Mouse (Mus musculus) embryo, embryonic 10 days (tissue): Measurements from ENCODE around the gene Fgfr3.

Experiments
- DNase-seq: peaks from one replicate; pipeline ENCODE4 v3.0.0-alpha.2; 2015; ENCODE audit warnings: low spot score

Gene Fgfr3

DNA sequence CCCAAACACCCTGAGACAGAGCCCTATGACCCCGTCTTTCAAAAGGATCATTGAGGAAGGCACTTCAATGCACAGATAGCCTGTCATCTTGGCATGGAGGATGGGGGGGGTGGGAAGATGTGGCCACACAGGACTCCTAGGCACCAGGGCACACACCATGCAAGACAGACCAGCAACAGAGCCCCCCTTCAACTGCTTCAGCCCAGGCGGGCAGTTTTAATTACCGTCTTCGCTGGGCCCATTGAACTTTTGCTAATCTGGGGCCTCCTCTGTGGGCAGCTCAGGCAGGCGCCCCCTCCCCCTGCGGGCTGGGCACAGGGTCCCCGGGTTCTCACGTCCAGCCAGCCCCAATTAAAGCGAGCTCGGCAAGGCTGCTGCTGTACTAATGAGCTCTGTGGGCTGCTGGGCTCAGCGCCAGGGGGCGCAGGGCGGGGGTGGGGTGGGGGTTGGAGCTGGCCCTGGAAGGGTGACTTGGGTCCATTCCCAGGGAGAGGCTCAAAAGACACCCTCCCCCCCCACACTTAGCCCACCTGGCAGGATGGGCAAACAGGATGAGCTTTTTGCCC, 23.4 kb upstream of the Fgfr3 start:
- DNase-seq = no peak

DNA sequence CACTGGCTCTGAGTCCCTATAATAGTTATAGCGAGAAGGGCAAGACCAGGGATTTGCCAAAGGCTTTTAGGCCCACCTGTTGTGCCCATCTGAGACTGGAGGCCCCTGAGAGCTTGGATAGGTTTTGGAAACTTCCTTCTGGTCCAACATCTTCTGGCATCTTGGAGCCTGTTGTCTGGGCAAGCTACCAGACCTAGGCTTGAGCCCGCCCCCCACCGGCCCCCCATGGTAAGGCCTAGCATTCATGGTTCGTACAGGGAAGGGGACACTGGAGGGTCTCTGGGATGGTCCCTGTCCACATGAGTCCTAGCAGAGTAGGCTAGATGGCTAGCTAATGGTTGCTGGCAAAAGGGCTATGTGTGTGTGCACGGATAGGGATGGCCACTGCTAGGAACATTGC, 22.8 kb upstream of the Fgfr3 start:
- no peak for DNase-seq

DNA sequence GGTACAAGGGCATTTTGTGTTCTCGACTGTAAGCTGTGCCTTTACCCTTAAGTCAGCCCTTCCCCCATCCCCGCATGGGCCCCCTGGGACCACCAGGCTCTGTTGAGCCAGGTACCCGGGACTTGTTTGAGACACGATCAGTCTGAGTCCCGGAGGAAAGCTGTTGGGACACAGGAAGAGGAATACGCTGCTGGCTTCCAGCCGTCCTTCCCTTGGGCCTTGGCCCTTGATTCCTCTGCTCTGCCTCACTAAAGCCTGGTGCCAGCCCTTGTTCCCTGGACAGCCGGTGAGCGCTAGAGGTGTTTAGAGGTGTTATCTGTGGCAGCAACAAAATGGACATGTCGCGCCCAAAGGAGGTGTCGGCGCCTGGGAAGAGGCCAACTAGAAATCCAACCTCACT, 21.5 kb upstream of the Fgfr3 start:
- no peak for DNase-seq

DNA sequence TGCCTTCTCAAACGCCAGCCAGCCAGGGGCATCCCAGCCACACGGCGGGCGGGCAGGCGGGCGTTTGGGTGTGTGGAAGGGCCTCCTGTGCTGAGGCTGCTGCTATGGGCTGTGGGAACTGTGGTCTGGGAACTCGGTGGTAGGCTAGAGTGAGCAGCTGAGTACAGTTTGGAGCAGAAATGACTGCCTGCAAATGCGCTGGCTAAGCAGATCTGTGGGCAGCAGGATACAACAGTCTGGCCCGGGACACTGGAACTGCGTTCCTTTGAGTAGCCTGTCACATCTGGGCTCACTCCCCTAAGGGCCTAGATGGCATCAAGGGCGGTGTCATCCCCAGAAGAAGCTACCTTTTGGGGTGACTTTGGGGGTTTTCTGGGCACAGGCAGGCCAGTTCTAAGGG, 19.6 kb upstream of the Fgfr3 start:
- DNase-seq = no peak

DNA sequence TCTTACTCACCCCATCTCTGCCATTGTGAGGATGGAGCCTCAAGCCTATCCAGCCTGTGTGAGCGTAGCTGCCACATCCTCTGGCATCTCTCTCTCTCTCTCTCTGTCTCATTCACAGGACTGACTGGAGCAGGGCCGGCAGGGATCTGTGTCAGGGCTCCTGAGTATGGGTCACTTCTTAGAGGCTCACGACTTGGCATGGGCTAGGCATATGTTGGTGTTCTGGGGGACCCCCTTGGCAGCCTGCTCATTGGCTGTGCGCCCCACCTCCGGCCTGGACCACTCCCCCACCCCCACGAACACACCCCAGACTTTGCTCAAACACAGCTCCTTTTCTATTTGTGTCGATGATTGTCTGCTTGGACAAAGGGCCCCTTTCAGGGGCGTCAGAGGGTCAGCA, 17.5 kb upstream of the Fgfr3 start:
- DNase-seq = no peak

DNA sequence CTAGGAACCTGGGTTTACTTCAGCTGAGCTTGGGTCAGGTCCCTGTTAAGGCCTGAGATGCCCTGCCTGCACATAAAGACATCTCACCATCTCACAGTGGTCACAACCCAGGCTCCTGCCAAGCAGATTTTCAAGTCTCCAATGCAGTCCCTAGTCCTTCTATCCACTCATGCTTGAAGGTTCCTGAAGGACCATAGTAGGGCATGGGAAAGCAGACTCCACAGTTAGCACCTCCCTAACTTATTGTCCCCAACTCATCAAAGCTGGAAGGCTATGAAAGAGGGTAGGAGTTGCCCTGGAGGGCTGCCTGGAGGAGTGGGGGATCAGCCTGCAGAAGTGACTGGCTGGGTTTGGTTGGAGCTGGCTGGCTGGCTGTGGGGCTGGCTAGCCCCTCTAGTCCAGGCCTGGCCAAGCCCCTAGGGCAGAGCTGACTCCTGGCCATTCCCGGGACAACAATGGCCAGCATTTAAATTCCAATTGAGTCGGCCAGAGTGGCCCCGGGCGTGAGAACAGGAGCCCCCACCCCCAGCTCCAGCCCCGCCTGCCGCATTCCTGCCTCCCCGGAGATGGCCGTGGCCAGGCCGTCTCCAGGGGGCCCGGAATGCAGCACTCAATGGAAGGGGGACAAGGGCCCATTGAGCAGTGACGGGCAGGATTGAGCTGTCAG, 16.4 kb upstream of the Fgfr3 start:
- peak; percentile 81 for DNase-seq

DNA sequence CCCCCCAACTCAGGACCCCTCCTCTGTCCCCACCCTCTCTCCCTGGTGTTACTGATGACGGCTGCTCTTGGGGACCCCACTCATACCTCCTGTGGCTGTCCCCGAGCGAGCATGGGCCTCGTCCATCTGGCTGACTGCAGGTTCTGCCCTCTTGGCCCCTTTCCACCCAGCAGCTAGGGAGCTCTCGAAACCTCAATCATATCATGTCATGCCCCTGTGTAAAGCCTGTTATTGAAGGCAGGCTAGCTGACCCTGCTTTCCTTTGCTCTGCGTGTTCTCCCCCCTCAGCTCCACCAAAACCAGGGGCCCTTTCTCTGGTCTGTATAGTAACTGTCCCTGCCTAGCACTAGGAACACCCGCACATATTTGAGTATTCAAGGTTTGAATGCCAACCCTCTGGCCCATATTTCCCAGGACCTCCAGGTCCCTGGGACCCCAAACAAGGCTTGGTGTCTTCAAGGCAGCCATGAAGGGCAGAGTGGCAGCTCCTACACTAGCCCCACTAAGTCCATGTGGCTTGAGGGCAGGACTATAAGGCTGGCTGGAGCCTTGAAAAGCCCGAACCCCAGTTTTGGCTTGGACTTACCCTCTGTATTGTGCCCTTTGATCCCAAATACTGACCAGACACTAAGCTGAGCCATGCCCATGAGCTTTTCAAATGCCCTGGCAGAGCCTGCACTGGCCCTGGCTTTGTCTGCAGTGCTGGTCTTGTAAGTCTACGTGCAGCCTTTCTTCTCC, 15.7 kb upstream of the Fgfr3 start:
- DNase-seq = peak; percentile 75

DNA sequence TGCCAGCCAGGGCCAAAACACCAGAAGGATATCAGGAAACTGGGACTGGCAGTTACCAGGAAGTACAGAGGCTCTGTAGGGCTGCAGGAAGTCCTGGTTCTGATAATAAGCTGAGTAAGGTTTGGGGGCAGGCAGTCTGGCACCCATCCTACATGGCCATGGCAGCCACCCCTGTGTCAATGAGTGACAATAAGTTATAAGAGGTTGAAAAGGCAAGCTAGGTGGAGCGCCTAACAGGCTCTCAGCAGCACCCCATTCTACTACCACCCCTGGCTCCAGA, 15.2 kb upstream of the Fgfr3 start:
- DNase-seq = no peak

DNA sequence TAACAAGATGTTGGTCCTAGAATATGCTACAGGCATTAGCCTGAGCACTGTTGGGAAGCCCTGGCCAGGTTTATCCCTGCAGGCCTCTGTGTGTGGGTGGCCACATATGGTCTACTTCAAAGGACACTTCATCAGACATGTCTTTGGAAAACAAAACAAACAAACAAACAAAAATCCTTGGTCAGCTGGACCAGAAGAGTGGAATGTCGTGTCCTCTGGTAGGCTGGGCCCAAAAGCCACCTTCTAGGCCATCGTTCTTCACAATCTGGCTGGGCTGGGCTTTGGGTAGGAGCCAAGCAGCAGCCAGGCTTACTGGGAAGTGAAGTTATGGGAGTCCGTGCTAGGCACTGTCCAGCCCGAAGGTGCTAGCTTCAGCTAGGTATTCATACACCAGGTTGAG, 14.3 kb upstream of the Fgfr3 start:
- DNase-seq = no peak

DNA sequence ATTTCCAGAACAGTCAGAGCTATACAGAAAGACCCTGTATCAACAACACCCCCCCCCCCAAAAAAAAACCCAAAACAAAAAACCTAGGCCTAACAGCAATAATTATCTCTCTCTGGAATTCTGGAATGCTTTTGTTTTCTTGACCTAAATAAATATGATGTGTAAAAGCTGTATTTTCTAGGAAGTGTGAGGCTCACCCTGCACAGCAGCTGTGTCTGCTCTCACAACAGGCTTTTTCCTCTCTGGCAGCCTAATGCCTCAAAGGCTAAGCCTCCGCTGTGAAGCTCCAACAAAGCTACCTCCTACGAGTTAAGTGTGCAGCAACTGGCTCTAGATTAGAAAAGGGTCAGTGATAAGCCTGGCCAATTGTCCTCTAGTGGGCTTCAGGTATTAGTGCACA, 12.4 kb upstream of the Fgfr3 start:
- DNase-seq = no peak

DNA sequence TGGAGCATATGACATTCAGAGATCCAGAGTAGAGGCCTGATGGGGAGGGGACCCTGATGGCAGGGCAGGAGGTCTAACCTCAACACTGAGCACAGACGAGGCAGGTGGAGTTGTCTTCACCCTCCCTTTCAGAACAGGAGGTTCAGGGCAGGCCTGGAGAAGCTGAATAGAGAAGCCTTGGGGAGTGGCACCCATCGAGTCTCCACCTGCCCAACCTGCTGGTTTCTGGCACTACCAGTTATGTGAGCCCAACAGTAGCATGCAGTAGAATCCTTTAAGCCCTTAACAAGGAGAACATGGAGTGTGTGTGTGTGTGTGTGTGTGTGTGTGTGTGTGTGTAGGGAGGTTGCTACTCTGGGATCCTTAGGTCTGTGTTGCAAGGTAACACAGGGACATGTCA, 8.9 kb upstream of the Fgfr3 start:
- no peak for DNase-seq

DNA sequence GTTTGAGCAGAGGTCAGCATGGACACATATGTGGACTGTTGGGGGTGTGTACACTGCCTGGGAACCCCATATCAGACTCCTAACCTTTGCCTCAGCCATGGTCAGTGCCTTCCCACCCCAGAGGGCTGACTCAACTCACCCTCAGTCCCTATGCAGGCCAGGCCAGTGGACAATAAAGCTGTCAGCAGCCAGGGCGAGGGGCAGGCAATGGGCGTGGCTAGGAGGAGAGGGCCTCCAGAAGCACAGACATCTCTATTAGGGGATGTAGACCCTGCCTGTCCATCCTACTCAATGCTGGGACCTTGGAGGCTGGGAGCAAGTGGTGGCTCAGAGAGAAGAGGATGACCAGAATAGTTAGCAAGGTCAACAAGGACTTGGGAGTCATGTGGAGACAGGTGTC, 6.3 kb upstream of the Fgfr3 start:
- peak; percentile 60 for DNase-seq

DNA sequence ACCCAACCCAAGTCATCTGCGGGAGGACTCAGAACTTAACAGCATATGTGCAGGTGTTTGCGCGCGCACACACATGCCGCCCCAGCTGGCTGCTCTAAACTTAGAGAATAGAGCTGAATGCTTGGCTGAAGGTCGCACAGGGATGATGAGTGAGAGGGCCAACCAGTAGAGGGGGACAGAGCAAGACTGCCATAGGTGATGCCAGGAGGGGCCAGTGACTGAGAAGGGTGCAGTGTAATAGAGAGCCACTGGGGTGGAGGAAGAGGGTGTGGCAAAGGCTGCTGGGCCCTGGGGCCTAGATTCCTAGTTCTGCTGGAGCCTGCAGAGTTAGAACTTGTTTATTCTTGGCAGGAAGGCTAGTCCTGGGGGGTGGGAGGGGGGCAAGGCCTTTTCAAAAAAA, 5.0 kb upstream of the Fgfr3 start:
- DNase-seq = no peak

DNA sequence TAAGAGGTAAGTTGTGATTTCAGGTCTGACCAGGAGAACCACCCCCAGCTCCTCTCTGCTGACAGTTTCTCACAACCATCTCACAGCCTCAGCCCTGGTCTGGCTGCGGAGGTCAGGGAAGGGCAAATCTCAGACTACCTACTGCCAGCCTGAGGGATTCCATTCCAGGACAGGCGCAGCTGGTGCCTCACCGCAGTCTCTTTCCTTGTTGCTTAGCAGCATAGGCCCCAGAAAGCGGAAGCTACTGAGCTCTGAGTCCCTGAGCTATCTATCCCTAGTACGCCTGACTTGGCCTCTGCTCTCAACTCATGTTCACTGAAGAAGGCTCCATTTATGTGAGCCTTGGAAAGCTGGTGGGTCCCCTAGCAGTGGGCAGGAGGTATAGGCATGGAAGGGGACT, 3.0 kb upstream of the Fgfr3 start:
- DNase-seq = no peak

DNA sequence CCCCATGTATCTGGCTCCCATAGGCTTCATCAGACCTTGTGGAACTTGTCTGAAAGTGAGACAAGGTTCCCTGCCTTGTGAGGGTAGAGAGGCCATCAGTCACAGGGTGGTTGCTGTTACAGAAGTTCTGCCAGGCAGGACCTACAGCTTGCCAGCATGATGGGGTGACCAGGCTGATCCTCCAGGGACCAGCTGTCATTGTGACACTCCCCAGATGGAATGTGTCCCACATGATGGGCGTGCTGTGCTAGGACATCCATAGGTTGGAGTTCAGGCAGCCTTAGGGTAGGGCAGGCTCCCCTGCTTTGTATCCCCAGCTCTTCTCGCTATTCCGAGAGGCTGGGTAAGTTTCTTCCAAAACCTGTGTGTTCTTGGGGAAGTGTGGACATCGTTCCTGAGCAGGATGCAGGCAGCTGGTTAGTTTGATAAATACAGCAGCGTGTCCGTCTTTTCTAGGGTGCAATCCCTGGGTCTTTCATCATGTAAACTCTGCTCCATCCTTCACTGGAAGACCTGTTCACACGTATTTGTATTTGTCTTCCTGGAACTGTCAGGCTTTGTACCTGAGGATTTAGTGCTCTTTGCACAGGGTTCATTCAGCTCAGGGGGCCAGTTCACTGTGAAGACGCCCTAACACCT, 503 bp upstream of the Fgfr3 start:
- DNase-seq = no peak

DNA sequence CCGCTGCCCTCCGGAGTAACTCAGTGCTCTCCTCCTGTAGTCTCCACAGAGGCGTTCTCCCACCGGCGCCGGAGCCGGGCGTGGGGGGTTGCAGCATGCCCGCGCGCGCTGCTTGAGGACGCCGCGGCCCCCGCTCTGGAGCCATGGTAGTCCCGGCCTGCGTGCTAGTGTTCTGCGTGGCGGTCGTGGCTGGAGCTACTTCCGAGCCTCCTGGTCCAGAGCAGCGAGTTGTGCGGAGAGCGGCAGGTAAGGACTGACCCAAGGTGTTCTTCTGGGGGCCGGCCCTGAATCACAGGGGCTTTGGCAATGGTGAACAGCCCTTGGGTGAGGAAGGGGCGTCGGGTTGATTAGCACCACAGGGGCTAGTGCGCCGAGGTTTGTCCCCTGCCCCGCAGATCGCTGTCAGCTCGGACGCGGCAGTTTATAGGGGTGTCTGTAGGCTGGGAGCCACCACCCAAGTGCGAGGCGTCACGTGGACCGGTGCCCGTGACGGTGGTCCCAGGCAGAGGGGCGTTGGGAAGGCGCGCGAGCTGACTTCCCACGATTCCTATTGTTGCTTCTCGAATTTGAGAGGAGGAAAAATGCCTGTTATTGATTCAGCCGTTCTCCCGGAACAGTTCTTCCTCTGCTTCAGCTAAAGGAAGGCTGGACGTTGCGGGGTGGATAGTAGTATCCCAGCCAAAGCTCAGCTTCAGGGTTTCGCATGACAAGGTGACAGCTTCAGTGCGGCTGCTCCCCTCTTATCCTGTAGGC, 968 bp downstream of the Fgfr3 start:
- DNase-seq = peak; percentile 68

DNA sequence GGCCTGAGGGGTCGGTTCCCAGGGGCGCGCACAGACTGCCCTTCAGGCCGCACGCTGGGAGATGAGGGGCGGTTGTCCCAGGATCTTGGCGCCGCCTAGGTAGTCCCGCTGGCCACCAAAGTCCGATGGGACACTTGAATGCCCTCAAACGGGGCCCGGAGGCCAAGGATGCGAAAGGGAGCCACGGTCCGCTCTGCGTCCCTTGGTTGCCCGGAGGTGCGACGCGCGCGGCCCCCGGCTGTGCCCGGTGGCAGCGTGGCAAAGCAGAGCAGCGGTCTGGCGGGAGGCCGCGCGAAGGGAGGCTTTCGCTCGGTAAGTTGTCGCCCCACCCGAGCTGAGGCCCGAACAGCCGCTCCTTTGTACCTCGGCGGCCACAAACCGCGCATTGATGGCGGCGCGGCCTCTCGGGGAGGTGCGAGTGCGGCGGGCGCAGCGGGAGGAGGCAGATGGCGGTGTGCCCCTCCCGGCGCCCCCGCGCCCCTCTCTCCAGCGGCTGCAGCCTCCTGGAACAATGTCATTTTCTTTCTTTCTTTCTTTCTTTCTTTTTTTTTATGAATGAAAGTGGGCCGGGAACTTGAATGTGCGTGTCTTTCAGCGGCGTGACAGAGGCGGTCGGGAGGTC, 1.7 kb downstream of the Fgfr3 start:
- DNase-seq = peak; percentile 64

DNA sequence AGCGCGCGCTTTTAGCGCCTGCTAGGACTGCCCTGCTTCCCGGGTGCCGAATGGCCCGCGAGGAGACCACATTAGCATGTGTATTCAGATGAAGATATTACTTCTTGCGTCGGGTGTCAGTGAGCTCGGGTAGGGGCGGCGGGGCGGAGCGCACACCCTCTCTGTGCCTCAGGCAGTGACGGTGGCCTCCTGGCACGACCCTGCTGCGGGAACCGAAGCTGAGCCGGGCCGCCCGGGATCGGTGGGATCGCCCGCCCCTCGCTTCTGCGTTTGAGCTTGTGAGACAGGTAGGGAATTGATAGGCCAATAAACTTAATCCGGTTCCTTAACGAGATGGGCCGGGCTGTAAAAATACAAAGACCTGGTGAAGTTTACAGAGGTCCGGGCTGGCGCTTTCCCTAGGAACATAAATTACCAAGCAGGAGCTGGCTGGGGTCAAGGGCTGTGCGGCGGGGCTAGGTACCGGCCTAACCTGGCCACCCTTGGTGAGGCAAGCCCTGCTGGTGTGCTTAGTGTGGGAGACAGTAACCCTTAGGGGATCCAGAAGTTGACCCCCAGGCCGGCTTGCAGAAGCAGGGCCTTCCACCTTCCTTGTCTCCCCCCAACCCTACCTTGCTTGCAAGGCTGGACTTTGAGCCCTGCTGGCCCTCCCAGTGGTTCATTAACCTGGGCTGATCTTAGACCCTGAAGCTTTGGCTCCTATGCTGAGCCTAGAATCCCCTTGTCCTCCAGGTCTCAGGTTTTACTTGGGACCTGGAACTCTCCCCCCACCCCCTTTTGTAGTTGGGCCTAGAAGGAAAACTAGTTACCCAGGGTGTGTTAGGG, 2.4 kb downstream of the Fgfr3 start:
- DNase-seq = peak; percentile 75

DNA sequence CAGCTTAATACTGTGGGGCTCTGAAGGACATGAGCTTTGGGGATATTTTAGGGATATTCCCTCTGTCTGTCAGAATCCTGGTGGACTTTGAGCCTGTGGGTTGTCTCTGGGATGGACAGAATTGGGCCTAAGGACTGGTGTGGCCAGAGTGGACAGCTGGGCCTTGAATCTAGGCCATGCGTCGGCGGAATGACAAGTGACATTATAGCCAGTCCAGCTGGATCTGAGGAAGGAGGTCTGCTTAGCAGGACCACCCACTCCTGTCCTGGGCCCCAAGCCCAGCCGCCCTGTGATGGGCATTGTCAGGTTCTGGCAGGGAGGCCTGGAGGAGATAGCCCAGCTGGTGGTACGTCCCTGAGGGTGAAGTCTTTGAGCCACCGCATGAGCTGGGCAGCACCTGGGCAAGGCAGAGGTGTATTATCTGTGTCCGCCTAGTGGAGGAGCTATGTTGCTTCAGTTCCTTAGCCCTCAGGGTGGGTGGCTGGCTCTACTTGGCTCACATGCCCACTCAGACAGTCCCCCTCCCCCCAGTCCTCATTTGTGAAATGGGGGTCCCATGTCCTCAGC, 4.7 kb downstream of the Fgfr3 start:
- DNase-seq = no peak

DNA sequence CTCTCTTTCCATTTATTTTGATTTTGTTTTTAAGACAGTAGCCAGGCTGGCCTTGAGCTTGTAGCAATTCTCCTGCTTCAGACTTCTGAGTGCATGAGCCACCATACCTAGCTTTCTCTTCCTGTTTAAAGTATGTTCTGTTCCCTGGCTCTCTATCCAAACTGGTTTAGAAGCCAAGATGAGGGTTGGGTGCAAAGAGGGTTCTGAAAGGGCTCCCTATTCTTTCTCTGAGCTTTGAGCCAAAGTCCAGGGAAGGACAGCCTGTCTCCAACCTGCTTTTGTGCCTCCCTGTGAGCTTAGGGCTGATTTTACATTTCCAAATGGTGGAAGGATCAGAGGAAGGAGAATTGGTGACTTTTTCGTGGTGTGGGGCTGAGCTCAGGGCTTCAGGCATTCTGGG, 5.4 kb downstream of the Fgfr3 start:
- DNase-seq = no peak

DNA sequence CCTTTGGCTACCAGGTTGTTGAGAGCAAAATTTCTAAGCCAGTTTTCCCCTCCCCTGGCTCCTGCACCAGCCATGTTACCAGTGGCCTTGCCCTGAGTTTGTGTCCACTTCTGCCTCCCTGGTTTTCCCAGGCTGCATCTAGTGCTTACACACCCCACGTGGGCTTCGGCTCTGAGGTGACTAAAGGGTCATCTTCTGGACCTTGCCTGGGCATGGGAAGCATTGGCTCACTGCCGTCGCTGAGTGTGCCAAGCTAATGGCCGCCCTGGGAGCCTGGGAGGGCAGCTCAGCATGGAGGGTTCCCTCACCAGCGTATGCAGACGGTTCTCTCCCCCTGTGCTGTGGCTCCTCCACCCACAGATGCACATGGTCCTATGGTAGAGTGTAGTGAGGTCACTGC, 7.4 kb downstream of the Fgfr3 start:
- no peak for DNase-seq
